Mouse (Mus musculus): Measurements from ENCODE around the gene Slc25a12.

Gene Slc25a12

DNA sequence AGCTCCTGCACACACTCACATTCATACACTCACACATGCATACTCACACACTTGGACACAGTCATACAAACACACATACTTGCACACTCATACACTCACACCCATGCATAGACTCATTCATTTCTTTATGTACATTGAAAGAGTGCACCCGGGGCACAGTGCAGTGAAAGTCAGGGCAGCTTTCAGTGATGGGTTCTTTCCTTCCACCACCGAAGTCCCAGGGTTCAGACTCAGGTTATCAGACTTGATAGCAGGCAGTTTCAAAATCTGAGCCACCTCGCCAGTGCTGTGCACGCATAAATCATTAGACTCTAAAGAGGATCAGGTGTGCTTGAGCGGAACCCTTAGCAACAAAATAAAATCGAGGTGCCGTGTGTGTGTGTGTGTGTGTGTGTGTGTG is 17.4 kb downstream of the Slc25a12 start:
- no peak for DNase-seq (ENCODE audit: low read depth)

DNA sequence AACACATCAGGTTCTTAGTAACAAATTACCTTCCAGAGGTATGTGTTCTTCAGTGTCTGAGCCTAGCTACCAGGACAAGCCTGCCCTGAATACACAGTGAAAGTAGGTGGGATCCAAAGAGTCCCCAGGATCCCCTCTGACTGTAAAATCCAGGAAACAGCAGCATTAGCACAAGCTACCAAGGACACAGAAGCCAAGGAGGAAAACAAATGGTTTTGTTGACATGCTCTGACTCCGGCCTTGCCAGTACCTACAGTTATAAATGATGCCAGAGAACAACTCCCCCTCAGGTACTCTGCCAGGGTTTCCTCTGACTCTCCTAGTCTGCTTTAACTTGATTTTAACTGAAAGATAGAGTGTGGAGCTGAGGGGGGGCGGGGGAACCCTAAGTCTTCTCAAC is 18.0 kb downstream of the Slc25a12 start:
- no peak for DNase-seq (ENCODE audit: low read depth)

DNA sequence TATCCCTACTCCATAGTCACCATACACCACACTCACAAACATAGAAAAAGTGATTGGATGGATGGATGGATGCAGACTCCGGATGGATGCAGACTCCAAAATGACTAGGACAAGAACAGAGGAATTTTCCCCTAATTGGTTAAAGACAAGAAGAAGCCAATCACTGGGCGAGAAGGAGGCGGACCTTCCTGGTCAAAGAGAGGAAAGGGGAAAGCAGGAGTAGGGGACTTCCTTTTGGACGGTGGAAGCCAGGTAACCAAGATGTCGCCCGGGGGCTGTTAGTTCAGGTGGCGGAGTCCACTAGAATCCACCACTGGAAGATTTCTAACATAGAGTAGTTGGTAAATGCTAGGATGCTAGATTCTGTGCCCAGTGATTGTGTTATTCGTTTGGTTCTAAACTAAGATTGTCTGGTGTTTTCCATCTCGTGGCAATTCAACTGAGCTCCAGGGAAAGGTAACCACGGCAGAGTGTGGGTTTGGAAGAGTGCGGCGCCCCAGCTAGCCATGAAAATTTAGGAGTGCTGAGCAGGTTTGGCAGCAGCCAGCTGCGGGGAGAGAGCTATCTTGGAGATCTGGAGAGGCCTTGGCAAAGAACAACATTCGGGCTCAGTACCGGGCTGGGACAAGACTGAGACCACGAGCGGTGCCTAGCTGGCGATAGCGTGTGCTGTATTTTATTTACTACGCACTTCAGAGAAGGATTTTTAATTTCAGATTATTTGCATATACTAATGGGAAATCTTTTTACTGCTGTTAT is 19.6 kb downstream of the Slc25a12 start:
- no peak for DNase-seq (ENCODE audit: low read depth)

DNA sequence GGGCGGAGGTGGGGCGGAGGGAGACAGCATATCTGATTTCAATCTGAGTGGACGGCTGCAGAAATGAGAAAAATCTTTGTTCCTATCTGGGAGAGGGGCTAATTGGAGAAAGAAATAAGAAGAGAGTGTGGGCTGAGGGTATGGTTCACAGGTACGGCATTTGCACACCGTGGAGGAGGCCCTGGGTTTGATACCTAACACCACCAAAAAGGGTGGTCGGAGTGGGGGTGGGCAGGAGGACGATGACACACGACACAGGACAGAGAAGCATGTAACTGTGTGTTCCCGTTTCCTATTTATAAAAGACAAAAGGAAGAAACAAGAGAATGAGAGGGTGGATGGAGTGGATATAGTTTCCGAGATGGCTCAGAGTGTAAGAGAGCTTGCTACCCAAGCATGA is 20.4 kb downstream of the Slc25a12 start:
- no peak for DNase-seq (ENCODE audit: low read depth)

DNA sequence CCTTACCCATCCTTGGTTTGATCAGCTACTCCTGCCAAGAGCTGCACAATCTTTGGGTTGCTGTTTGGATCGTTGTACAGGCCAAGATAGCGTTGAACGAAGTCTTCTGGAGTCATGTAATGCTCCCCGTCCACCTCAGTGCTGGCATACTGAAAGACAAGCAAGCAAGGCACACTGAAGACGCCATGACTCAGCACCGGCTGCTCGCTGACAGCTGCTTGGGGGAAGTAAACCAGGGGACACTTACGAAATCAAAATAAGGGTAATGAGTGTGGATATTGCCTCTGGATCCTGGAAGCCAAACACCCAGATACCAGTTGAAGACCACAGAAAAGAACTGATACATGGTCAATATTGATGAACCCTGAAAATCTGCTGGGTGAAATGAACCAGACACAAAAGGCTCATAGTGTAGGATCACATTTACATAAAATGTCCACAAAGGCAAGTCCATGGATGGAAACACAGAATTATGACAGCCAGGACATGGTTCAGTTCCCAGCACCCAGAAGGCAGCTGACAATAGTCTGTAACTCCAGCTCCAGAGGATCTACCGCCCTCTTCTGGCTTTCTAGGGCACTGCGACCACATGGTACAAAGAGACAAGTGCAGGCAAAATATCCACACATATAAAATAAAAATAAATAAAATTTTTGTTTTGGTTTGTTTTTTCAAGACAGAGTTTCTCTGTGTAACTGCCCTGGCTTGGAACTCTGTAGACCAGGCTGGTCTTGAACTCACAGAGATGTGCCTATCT is 23.5 kb downstream of the Slc25a12 start:
- no peak for DNase-seq (ENCODE audit: low read depth)

DNA sequence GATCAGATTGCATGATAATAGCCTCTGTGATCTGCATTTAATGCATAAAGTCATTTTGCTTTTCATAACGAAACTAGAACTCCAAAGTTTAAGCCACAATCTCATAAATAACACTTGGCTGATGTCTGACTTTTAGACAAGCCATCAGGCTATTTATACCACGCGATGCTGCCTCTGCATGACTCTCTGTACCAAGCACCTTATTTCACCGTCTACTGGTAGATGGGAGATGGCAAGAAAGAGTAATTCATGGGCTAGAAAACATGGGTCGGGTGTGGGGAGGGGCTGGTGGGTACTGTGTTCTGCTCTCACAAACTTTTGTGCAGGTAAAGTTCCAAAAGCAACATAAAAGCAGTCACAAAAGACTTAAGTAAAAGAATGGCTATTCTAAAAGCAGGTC is 27.4 kb downstream of the Slc25a12 start:
- DNase-seq (ENCODE audit: low read depth) = no peak

DNA sequence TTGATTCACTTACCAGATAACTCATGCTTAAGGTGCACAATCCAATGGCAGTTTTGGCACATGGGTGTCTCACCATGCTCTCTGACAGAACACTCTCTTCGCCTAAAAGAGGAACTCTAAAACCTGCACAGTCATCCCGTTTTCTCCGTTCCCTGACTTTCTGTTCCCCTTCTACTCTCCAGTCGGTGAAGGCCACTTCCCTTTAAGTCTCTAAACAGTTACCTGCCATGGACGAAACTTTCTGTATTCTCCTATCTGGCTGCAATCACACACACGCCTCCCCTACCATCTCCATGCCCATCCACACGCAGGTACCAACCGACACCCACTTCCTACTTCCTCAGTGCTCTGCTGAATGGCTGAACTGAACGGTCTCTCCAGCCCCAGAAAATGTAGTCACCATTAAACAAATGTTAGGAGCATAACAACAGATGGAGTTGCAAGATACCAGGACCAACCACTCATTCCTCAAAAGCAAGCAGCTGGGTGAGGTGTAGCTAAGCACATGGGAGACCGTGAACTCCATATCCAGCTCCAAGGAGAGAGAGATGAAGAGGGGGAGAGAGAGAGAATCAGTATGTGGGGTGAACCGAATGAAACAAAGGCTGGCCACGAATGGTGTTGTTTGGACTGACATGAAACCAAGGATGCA is 29.3 kb downstream of the Slc25a12 start:
- DNase-seq (ENCODE audit: low read depth) = no peak

DNA sequence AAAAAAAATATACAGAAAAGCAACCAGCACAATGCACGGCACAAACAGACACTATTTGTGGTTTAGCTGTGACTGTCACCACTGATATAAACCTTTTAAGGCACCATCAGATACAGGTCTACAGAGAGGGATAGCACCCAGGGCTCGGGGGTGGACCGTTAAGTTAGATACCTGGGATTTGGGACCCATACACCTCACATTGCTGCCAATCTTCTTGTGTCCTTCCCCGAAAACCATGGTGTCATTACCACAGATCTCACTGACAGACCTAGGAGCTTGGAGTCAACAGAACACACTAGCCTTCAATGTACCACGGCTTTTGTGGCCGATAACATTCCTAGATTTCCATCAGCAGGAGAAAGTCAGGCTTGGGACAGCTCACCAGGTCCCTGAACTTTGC is 30.9 kb downstream of the Slc25a12 start:
- DNase-seq (ENCODE audit: low read depth) = no peak

DNA sequence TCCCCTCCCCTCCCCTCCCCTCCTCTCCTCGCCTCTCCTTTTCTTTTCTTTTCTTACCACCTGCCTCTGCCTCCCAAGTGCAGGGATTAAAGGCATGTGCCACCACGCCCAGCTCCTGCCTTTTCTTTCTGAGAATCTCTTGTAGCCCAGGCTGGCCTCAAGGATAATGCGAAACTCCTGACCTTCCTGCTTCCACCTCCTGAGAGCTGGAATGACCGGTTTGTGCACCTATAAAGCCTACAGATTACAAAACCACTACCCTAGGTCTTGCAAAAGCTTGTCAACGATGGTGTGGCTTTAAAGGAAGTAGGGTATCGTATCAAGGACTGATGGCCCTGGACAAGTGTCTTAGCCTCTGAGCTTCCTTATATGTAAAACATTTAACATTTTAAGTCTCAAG is 31.3 kb downstream of the Slc25a12 start:
- DNase-seq (ENCODE audit: low read depth) = no peak

DNA sequence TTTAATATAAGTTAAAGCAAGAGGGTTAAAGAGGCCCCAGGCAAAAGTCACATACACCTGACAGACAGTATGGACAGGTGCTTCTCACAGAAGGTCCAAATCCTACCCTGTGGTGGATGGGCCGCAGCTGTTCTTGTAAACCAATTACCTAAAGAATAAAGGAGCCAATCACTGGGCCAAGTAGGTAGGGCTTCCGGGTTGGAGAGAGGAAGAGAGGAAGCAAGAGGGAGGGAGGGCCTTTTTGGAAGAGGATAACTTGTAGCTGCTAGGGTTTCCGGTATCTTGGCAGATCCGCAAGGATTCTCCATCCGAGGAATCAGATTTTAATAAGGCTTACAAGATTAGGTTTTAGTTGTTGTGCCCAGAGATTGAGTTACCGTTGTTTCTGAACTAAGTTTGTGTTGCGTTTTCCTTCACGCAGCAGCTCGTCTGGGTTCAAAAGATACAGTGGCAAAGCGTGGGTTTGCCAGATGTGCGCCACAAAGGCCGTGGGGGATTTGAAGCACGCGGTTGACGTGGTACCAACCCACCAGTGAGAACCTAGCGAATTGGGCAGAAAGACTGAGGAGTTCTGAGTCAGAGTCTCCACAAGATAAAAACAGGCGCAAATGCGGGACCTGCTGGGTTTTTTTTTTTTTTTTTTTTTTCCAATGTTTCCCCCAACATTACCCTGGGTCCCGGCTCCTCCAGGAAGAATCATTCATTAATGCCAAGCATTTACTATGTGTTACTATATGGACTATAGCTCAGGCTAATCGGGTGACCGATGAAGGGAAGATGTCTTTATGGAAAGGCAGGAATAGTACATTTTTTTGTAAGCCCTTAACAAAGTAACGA is 33.3 kb downstream of the Slc25a12 start:
- DNase-seq (ENCODE audit: low read depth) = no peak

DNA sequence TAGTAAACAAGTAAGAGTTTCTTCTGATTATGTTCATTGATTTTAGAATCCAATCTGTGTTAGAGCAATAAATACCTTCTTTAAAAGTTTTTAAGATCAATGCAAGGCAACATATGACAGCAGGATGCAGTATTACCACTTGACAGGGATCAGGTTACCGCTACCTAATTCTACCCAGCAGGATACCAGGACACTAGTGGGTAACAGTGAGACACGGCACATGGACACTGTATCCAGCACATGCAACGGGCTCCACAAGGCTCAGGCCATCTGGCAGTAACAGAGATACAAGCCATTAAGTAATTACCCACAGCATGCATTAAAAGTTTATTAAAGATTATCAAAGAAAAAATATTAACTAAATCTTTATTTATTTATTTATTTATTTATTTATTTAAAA is 37.8 kb downstream of the Slc25a12 start:
- no peak for DNase-seq (ENCODE audit: low read depth)

DNA sequence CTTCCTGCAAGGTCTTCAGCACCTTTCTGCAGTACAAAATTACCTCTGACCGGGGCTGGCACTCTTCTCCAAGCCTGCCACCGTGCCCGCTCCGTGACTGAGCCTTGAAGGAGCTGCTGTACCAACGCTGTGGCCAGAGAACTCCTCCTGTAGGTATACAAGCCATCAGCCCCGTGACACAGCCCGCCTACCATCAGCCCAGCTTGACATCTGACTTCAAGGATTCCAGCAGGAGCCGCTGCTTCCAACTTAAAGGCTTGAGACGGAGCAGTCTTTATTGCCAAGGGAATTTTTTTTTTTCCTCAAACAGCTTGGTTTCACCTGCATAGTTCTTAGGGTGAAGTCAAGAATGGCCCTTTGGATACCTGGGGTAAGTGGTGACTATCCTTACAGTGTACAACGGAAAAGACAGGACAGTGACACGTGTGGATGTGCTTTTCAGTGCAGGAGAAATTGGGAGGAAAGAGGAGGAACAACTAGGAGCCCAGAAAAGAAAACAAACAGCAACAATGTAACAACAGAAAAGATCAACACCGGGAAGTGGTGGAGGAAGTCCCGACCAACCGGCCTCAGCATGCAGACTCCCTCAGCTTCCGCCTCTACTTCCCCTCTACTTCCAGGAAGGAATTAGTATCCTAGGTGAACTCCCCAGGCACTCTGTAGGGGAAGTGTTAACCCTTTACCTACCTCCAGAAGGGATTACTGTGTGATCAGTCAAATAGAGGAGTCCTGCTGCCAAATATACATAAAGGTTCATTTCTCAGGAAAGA is 39.0 kb downstream of the Slc25a12 start:
- DNase-seq (ENCODE audit: low read depth) = no peak

DNA sequence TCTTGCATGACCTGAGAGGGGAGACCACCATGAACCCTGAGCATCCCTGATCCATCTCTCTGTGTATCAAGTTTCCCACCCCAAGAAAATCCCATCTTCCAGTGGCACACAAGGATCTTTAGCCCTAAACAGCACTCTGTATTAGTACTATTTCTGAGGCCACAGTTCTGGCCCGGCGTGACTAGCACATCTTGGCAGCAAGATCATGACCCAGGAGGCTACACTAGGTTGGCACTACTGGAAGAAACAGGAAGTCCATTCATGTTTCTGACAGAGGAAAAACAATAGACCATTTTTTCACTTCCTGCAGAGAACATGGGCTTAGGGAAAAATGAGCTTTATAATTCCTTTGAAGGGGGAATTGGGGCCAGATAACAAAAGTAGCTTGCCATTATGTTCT is 39.8 kb downstream of the Slc25a12 start:
- DNase-seq (ENCODE audit: low read depth) = no peak

DNA sequence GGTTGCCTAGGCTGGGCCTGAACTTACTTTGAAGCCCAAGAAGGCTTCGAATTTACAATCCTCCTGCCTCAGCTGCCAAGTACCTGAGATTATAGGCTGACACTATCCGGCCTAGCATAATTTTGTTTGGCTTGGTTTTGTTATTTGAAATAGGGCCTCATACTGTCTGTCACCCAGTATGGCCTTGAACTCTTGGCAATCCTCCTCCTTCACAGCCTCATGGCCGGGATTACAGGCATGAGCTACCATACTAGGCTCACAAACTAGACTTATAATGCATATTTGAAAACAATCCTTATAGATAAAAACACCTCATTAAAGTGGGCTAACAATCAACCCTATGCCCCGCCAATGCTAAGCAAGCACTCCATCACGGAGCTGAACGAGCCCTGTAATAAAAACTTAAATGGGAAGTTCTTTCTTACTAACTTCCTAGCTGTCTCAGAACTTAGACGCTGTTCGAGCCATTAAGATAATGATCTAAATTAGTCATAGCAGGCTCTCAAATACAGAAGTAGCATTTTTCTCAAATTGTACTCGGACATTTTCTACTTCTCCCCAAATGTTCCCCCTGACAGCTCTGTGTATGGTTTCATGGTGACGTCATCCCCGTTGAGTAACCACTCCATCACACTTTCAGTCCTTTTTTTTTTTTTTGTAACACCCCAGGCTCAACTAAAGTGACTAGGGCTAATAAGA is 40.6 kb downstream of the Slc25a12 start:
- no peak for DNase-seq (ENCODE audit: low read depth)

DNA sequence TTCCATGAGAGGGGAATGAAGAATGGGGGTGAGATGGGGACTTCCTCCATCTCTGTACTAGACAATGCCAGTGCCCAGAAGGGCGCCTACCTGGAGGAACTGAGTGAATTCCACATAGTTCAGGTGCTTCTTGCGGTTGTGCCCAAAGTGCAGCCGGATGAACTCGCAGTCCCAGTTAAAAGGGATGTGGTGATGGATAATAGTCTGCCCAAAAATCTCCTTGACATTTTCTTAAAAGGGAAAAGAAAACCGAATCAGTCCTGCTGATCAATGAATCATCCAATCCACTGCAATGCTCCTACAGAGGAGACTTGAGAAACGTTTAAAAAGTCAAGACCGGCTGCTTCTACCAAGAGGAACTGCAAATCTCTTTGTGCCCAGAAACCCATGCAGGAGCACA is 43.7 kb downstream of the Slc25a12 start:
- no peak for DNase-seq (ENCODE audit: low read depth)

DNA sequence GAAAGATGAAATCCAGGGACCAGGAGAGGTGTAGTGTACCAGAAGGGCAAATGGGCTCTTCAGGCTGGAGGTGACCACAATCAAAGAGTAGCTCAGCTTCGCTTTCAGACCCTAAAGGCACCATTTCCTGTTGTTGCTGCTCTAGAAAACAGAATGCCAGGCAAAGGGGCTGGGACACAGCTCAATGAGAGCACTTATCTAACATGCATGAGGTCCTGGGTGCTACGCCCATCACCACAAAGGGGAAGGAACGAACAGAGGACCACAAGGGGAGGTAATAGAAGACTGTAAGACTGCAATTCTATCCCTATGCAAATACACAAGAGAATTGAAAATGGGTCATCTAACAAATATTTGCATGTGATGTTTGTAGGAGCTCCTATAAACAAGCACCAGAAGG is 46.1 kb downstream of the Slc25a12 start:
- no peak for DNase-seq (ENCODE audit: low read depth)

DNA sequence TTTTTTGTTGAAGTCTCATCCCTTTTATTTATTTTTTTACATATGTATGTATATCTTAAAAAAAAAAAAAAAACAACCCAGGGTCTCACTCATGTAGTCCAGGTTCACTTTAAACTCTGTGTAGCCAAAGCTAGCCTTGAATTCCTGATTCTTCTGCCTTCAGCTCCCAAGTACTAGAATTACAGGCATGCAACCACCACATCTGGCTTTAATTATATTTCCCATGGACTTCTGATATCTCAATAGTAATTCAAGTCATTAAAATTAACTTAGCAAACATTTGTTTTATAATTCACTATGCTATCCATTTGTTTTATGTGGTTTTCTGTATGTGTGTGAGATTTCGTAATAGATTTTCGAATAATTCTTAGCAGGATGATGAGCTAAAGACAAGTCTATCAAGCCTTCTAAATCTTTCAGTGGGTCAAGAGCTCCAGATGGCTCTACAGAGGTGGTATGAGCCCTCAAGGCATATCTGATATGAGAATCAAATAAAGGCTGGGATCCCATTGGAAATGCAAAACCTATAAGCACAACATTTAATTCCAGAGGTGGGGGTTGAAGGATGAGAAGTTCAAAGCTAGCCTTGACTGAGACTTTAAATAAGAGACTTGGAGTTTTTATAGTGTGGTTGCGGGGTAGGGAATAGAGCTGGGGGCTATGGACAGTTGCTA is 51.3 kb downstream of the Slc25a12 start:
- DNase-seq (ENCODE audit: low read depth) = no peak

DNA sequence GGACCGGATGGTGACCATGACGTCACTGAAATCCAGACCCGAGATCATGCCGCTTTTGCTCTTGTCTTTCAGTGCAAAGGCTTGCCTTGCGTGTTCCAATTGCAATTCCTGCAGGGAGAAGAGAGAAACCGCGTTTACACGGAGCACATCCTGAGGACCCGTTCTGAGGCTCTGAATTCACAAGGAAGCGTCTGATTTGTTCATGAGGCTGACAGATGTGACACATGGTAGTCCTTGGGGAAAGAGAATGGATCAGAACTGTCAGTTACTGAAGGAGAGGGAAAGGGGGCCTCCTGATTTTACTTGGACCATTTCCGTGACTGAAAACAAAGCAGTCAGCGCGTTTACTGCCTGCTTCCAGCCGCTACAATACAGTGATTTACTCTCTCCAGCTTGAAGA is 52.5 kb downstream of the Slc25a12 start:
- DNase-seq (ENCODE audit: low read depth) = no peak

DNA sequence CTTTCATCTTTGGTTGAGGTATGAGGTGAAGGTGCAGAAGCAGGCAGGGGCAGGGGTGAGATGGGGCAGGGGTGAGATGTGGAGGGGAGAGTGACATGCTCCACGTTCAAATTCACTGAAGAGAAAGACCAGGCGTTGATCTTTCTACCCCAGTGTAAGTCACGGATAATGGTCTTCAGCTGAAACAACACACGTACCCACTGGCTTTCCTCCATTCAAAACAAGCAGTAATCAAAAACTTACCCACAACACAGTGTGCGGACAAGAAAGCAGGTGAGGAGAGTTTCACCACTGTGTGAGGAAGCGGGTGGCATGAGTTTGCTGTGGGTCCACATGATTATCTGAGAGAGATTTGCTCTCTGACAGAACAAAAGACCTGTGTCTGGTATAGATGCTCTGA is 53.5 kb downstream of the Slc25a12 start:
- DNase-seq (ENCODE audit: low read depth) = no peak

DNA sequence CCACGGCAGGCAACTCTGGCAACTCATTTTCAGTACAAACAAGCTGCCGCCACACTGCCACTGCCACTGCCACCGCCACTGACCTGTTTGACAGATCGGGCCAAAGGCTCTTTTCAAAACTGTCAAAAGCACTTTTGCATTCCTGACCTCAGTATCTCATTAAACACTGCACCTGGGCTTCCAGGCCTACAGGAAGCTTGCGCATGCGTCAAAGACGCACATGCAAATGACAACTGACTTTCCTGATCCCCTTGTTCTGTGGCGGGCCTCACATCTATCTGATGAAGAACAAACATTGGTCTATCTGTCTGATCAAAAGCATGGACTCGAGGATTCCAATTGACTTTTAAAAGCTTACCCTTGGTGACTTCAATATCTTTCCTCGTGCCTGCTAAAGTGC is 55.5 kb downstream of the Slc25a12 start:
- no peak for DNase-seq (ENCODE audit: low read depth)

Measured in c-Kit-positive CD71-positive TER-119-negative erythroid progenitor cells, embryonic 14.5 days (primary cell).